Mouse (Mus musculus): ENCODE data around the gene Gga1.
A peak's percentile ranks its signal among the peaks of the same experiment; 100 is the strongest.

Gga1 gene

GRCm38 (mm10) chr15:78914091-78914822 lies 37.3 kb downstream of the Gga1 start:
- DNase-seq (ENCODE audit: low spot score), result no peak

- no peak for DNase-seq (ENCODE audit: low spot score)
These were observed 38.1 kb downstream of the Gga1 start for GRCm38 (mm10) chr15:78914823-78915659.

DNA sequence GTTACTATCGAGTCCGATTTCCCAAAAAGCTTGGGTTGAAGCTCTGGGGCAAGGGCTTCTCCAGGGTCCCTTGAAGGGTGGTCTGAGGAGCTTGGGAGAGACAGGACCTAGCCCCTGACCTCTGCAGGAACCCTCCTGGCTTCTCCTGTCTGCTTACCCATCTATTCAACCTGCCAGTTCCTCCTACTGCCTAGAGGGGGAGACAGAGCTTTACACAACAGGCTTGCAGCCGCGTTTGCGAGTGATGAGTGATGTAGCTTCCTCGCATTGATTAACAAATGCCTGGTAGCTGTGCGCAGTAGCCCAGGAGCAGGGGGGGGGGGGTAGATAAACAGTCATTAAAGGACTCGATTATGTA lies 38.6 kb downstream of the Gga1 start:
- no peak for DNase-seq (ENCODE audit: low spot score)

GRCm38 (mm10) chr15:78916052-78916826 lies 39.2 kb downstream of the Gga1 start:
- DNase-seq (ENCODE audit: low spot score), result no peak

- no peak for DNase-seq (ENCODE audit: low spot score)
These were observed 41.1 kb downstream of the Gga1 start for GRCm38 (mm10) chr15:78918126-78918525.

DNA sequence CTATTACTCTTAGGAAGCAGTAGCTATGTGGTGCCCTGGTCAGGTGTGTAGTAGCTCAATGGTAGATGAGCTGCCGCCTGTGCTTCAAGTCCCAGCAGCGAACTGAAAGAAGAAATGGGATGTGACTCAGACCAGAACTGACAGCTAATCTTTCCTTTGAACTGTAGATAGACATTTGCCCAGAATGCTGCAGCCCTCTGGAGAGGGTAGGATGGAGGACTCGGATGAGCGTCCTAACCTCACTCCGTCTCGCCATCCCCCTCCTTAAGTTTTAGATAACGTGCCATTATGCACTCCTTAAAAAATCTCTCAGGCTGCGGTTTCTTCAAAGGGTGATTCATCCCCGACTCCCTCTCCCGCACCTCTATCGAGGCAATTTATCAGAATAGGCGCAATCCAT lies 42.9 kb downstream of the Gga1 start:
- DNase-seq (ENCODE audit: low spot score), result no peak

- no peak for DNase-seq (ENCODE audit: low spot score)
These were observed 45.7 kb downstream of the Gga1 start for GRCm38 (mm10) chr15:78922700-78923099.

DNA sequence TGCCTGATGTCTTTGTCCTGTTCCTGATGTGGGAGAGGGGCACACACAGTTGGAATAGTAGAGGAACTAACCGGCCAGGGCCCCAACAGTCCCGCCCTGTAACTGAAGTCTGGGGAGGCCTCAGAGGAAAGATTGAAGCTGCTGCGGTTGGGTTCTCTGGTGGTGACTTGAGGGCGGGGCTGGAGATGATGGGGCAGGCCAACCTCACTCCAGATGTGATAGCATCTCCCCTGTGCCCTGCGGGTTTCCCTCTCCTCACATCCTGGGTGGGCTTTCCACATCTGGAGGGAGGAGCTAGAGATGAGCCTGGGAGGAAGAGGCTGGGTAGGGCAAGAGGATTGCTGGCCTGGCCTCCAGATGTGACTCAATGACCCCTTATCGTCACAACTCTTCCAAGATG lies 46.6 kb downstream of the Gga1 start:
- DNase-seq (ENCODE audit: low spot score), result no peak

DNA sequence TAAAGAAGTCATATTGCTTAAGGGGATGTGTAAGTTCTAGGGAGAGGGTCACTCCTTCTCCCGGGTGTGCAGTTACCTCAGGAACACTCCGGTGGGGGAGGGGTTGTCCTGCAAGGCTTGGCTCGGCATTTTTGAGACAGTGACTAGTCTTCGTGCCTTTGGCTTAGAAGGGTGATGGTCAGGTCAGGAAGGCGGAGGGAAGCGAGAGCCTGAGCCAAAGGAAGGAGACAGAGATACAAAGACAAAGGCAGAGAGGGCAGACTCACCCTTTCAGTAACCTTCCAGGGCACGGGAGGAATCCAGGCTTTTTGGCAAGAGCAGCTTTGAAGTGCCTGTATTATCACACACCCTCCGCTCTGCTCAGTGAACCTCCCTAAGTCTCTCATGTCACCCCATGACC lies 48.1 kb downstream of the Gga1 start:
- DNase-seq (ENCODE audit: low spot score), result peak; percentile 55

GRCm38 (mm10) chr15:78926021-78926919 lies 49.3 kb downstream of the Gga1 start, which contains the start of gene Lgals1:
Lgals1 (plus strand) TSS chr15:78926725.
- DNase-seq (ENCODE audit: low spot score), result peak; percentile 90

- no peak for DNase-seq (ENCODE audit: low spot score)
These were observed 50.2 kb downstream of the Gga1 start for GRCm38 (mm10) chr15:78927021-78927787.

- peak; percentile 77 for DNase-seq (ENCODE audit: low spot score)
These were observed 50.9 kb downstream of the Gga1 start for GRCm38 (mm10) chr15:78927788-78928457.

DNA sequence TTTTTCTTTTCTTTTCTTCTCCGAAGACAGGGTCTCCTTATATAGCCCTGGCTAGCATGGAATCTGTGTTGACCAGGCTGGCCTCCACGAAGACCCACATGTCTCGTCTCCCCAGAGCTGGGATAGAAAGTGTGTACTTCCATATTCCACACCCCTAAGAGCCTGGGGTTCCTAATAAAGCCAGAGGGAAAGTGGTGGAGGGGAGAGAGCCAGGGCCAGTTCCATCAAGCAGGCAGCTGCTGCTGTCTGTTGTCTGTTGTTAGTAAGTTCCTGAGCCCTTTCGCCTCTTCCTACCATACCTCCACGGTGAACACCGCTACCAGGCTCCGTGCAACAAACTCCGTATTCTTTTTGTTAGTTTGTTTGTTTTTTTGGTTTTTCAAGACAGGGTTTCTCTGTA lies 51.5 kb downstream of the Gga1 start:
- DNase-seq (ENCODE audit: low spot score), result no peak

GRCm38 (mm10) chr15:78930192-78930706 lies 53.3 kb downstream of the Gga1 start:
- no peak for DNase-seq (ENCODE audit: low spot score)

DNA sequence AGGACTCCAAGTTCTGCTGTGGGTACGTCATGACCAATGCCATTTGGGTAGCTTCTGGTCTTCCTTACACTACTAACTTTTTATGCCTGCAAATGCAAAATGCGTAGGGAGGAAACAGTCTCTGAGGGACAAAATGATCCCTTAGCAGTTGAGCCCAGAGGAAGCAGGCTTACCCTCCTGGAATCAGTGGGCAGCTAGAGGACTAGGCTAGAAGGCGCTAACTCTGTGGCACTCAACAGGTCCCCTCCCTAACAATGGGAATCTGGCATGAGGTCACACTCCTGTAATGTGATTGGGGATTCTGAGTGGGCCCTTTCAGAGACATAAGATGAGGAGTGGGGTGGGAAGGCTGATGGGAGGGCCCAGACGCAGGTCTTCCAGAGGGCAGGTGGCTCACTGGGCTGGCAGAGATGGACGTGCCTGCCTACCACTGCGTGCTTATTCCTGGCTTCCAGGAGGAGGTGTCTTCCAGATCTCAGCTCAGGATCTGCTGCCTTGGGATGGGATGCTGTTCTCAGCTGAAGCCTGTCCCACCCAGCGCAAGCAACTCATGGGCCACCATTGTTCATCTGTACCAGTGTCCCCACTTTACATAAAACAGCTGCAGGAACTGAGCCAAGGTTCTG lies 53.9 kb downstream of the Gga1 start:
- no peak for DNase-seq (ENCODE audit: low spot score)

- no peak for DNase-seq (ENCODE audit: low spot score)
These were observed 54.6 kb downstream of the Gga1 start for GRCm38 (mm10) chr15:78931577-78931976.

DNA sequence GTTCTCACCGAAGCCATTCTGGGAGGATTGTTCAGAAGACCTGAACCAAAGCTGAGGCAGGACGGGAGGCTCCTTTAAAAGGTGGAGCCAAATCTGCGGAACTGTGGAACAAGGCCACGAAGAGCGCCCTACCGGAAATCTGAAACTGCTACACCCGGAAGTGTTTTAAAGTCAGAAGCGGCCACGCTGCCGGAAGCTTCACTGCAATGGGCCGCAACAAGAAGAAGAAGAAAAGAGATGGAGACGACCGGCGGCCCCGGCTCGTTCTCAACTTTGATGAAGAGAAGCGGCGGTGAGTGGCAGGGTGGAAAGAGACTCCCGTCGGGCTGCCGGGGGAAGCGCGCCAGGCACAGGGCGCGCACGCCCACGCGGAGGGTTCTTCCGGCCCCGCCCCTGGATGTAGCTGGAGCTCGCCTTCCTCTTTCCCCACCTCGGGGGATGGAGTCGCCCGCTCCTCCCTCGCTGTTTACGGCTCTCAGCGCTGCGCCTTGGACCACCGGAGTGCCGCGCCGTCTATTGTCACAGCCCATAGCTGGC lies 57.9 kb downstream of the Gga1 start, which contains the start of gene Nol12:
TSS of gene Nol12 (plus strand) at position 150 of the 537 bp plus-strand sequence.
- peak; percentile 65 for DNase-seq (ENCODE audit: low spot score)

DNA sequence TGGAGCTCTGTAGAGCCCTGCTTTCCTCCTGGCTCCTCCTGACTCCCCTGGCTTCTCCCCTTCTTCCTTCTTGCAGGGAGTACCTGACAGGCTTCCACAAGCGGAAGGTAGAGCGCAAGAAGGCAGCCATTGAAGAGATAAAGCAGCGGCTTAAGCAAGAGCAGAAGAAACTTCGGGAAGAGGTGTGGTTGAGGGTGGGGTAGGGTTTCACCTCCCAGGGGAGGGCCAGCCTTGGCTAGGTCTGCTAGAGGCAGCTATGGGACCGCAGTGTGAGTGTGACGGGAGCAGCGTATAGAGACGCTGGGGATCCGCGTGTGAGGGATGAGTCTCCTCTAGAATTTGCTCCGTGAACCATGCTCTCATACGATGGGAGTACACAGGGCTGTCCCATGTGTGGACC lies 59.4 kb downstream of the Gga1 start:
- no peak for DNase-seq (ENCODE audit: low spot score)

DNA sequence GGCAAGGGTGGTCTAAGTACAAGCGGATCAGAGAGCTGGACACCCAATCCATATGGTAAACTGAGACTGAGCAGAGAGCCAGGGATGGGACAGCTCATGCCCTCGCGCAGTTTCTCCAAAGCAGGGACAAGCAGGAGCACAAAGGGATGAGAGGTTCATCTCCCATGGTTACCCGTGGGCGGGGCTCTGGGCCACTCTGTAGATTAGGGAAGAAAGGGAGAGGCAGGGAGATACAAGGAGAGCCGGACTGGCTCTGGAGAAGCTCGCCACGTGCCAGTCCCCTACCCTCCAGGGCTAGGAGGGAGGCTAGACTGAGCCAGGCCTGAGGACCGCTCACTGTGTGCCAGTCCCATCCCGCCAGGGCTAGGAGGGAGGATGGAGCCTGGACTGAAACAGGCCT lies 60.3 kb downstream of the Gga1 start:
- DNase-seq (ENCODE audit: low spot score), result no peak
